Mouse (Mus musculus) ES-E14 (cell line): Measurements from ENCODE around the gene Slit1.
A peak's percentile ranks its signal among the peaks of the same experiment; 100 is the strongest.

Experiments used
- CHD2 ChIP-seq: IDR thresholded peaks from 2 replicates; pipeline ENCODE4 v1.6.1; 2014; ENCODE audit warnings: mild to moderate bottlenecking, low read depth, low read length, inconsistent platforms
- ZC3H11A ChIP-seq: IDR thresholded peaks from 2 replicates; pipeline ENCODE4 v1.6.1; 2012; ENCODE audit warnings: low read depth, mild to moderate bottlenecking, inconsistent platforms, low read length, borderline replicate concordance
- ZNF384 ChIP-seq: IDR thresholded peaks from 2 replicates; pipeline ENCODE4 v1.6.1; 2012; ENCODE audit warnings: low read depth, low read length, inconsistent platforms

DNA sequence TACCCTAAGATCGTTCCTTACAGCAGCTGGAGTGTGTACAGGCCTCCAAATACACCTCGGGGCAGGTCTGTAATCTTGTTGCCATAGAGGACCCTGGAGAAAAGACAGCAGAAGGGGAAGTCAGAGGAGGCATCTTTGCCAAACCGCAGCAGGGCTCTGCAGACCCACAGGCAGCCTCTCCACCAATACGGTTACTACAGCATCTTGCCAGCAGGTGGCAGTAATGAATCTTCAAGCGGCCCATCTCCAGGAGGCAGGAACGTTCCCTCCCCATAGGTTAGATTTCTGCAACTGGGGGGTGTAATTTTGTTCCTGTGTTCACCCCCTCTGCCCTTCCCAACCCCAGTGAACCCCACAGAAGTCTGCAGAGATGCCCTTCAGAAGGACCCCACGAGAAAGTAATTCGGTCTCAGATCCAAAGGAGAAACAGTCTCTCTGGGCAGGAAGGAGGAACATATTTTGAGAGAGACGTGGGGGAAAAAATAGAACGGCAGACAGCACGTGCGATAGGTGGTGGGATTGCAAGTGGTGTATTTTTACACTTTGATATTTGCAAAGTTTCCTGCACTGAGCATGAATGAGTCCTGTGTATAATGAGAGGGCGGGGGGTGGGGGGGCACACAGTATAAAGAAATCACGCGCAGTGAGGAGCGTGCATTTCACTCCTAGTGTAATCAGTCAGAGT, 96.4 kb downstream of the Slit1 start:
- TF ChIP-seq CHD2 (no peak), ZC3H11A (peak; percentile 55; the same call in 1 of the 2 replicates), ZNF384 (no peak)
